Mouse (Mus musculus): ENCODE results near the gene Kremen1. TPM values are rescaled to one million over a fixed set of nuclear protein-coding genes. Genes with fewer than 3 reads are reported as not detected.

Kremen1 gene
- total RNA-seq, 2 experiments from 2014 or later: 14.8 to 15.4 TPM

- peak; percentile 66 for TF ChIP-seq CTCF (IDR thresholded peaks at IDR 0.05)
- intact Hi-C loops (cut with DNase I): no loop called here
- peak in 1 of 2 experiments; percentile 52 for DNase-seq (ENCODE audit: extremely low spot score in 1 of 2, low spot score in 2 of 2)
- Histone ChIP-seq H3K4me3 (no peak overlapping the region), H3K27ac (no peak overlapping the region)
These were observed 100.5 kb downstream of the Kremen1 start for GRCm38 (mm10) chr11:5160722-5161485.

- no peak for DNase-seq (ENCODE audit: extremely low spot score in 1 of 2, low spot score in 2 of 2)
- no peak overlapping the region for H3K4me3 ChIP-seq
- TF ChIP-seq CTCF (IDR thresholded peaks at IDR 0.05): no peak
- intact Hi-C loops (cut with DNase I): no loop called here
- no peak overlapping the region for H3K27ac ChIP-seq
These were observed 103.3 kb downstream of the Kremen1 start for GRCm38 (mm10) chr11:5158056-5158455.

GRCm38 (mm10) chr11:5154961-5155805 lies 106.2 kb downstream of the Kremen1 start:
- no peak for TF ChIP-seq CTCF (IDR thresholded peaks at IDR 0.05)
- no peak for DNase-seq (ENCODE audit: extremely low spot score in 1 of 2, low spot score in 2 of 2)
- intact Hi-C loops (cut with DNase I): no loop called here
- Histone ChIP-seq H3K27ac (no peak overlapping the region), H3K4me3 (no peak overlapping the region)

- Histone ChIP-seq H3K27ac (no peak within 1 kb of the TSS), H3K4me3 (peak within 1 kb of the TSS; percentile 47)
- DNase-seq (ENCODE audit: extremely low spot score in 1 of 2, low spot score in 2 of 2): no peak
- intact Hi-C loops (cut with DNase I): no loop called here
- no peak for TF ChIP-seq CTCF (IDR thresholded peaks at IDR 0.05)
These were observed 109.5 kb downstream of the Kremen1 start, which contains the start of gene Emid1 for GRCm38 (mm10) chr11:5151680-5152337. Gene Emid1 (minus strand): TSS chr11:5152257.

GRCm38 (mm10) chr11:5151247-5151630 lies 110.1 kb downstream of the Kremen1 start:
- intact Hi-C loops (cut with DNase I): no loop called here
- H3K4me3 ChIP-seq: peak overlapping the region; percentile 47
- no peak for DNase-seq (ENCODE audit: extremely low spot score in 1 of 2, low spot score in 2 of 2)
- H3K27ac ChIP-seq: no peak overlapping the region
- no peak for TF ChIP-seq CTCF (IDR thresholded peaks at IDR 0.05)

- no peak overlapping the region for H3K4me3 ChIP-seq
- intact Hi-C loops (cut with DNase I): no loop called here
- DNase-seq (ENCODE audit: extremely low spot score in 1 of 2, low spot score in 2 of 2): no peak
- no peak overlapping the region for H3K27ac ChIP-seq
- no peak for TF ChIP-seq CTCF (IDR thresholded peaks at IDR 0.05)
These were observed 110.7 kb downstream of the Kremen1 start for GRCm38 (mm10) chr11:5150416-5151246.

DNA sequence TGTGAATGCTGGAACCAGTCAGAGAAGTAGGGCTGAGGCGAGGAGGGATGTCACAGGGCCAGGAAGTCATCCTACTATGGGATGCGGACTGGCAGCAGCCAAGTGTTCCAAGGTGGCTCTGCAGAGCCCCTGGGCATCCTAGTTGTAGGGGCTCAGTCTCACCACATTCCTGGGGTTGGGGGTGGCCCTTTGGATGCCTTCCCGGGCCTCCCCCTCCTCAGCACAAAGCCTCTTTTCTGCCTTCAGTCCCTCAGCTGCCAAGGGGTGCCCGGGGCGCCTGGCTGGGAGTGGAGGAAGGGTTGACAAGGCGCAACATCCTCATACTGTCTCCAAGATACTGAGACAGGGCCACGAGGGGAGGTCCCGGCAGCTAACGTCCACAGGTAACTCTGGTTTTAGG lies 111.4 kb downstream of the Kremen1 start:
- no peak overlapping the region for H3K27ac ChIP-seq
- TF ChIP-seq CTCF (IDR thresholded peaks at IDR 0.05): no peak
- no peak overlapping the region for H3K4me3 ChIP-seq
- intact Hi-C loops (cut with DNase I): no loop called here
- no peak for DNase-seq (ENCODE audit: extremely low spot score in 1 of 2, low spot score in 2 of 2)

- no peak overlapping the region for H3K4me3 ChIP-seq
- H3K27ac ChIP-seq: no peak overlapping the region
These were observed 112.1 kb downstream of the Kremen1 start for GRCm38 (mm10) chr11:5149249-5149648.

GRCm38 (mm10) chr11:5145600-5145999 lies 115.8 kb downstream of the Kremen1 start:
- H3K4me3 ChIP-seq: no peak overlapping the region

More at GRCm38 (mm10) chr11:5149249-5149648, 112.1 kb downstream of the Kremen1 start:
- intact Hi-C loops (cut with DNase I): no loop called here
- TF ChIP-seq CTCF (IDR thresholded peaks at IDR 0.05): no peak
- DNase-seq (ENCODE audit: extremely low spot score in 1 of 2, low spot score in 2 of 2): no peak

DNA sequence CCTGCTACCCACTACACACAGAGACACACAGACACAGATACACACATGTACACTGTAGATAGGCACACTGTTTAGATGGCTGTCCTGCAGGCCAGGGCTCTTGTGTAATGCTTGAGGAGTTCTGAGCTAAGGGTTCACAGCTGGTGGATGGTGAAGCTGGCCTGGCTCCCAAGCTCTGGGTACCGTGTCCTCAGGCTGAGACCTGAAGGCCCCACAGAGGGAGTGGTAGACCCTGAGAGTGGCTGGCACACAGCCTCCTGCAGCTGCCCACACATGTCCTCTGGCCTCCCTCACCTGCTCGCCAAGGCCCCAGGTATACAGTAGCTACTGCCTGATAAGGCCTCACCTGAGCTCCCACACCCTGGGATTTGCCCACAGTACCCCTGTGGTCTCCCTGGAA lies 119.4 kb downstream of the Kremen1 start:
- no peak overlapping the region for H3K27ac ChIP-seq
- no peak overlapping the region for H3K4me3 ChIP-seq
- no peak for TF ChIP-seq CTCF (IDR thresholded peaks at IDR 0.05)
- no peak for DNase-seq (ENCODE audit: extremely low spot score in 1 of 2, low spot score in 2 of 2)
- intact Hi-C loops (cut with DNase I): no loop called here

More at GRCm38 (mm10) chr11:5145600-5145999, 115.8 kb downstream of the Kremen1 start:
- no peak for DNase-seq (ENCODE audit: extremely low spot score in 1 of 2, low spot score in 2 of 2)
- intact Hi-C loops (cut with DNase I): no loop called here
- no peak overlapping the region for H3K27ac ChIP-seq
- no peak for TF ChIP-seq CTCF (IDR thresholded peaks at IDR 0.05)

Other genes with a start within 250 kb of the Kremen1 start
- 10 to 100 TPM; 71.6 to 84.3 TPM for gene Rasl10a, start 203.4 kb downstream of the Kremen1 start, total RNA-seq (2021)
- 10 to 100 TPM; 92.1 to 95.3 TPM for gene Gas2l1, start 196.2 kb downstream of the Kremen1 start, total RNA-seq (2021)
- gene Rhbdd3, start 162.6 kb downstream of the Kremen1 start, total RNA-seq (2021): 10 to 100 TPM; 23.7 to 28.0 TPM
- gene Ewsr1, start 162.3 kb downstream of the Kremen1 start, total RNA-seq (2021): 100 to 1,000 TPM; 309 to 316 TPM
- 1 to 10 TPM; 6.2 to 8.1 TPM for gene Emid1, start 109.3 kb downstream of the Kremen1 start, total RNA-seq (2021)
- gene Znrf3, start 183.3 kb upstream of the Kremen1 start, total RNA-seq (2021): 10 to 100 TPM; 19.5 to 20.7 TPM

Measured in left cerebral cortex, adult 2 months (tissue).